Mouse (Mus musculus) lung, postnatal 0 days (tissue): ENCODE data around the gene Barhl2. TPM values are rescaled to one million over a fixed set of nuclear protein-coding genes. Genes with fewer than 3 reads are reported as not detected.

ENCODE experiments used
- ATAC-seq: fragments of 200-750 bp; cut with Nextera tagmentation; 2 replicates; pipeline ENCODE4 v1.8.0; 2017; ENCODE audit warnings: moderate library complexity
- DNase-seq: peaks from one replicate; pipeline ENCODE4 v3.0.0-alpha.2; 2016; ENCODE audit warnings: low spot score
- H3K27ac ChIP-seq: fragments of 300-500 bp; sonication (generic); 2 replicates; pipeline ENCODE4 v1.5.1; 2014; ENCODE audit warnings: antibody characterized with exemption, mild to moderate bottlenecking, low read length, mixed read lengths
- H3K27me3 ChIP-seq: fragments of 300-500 bp; sonication (generic); replicated peaks from 2 replicates; pipeline ENCODE4 v1.6.1; 2014; ENCODE audit warnings: low read length, mixed read lengths; ENCODE audit not compliant: insufficient read depth
- H3K36me3 ChIP-seq: fragments of 300-500 bp; sonication (generic); 2 replicates; pipeline ENCODE4 v1.6.1; 2014; ENCODE audit warnings: low read length, mixed read lengths; ENCODE audit not compliant: insufficient read depth
- H3K4me1 ChIP-seq: fragments of 300-500 bp; sonication (generic); 2 replicates; pipeline ENCODE4 v1.6.1; 2014; ENCODE audit warnings: antibody characterized with exemption, low read depth, low read length, mixed read lengths; ENCODE audit not compliant: insufficient read depth
- H3K4me2 ChIP-seq: fragments of 300-500 bp; sonication (generic); replicated peaks from 2 replicates; pipeline ENCODE4 v1.6.1; 2014; ENCODE audit warnings: low read depth, mild to moderate bottlenecking, low read length, moderate library complexity, mixed read lengths
- H3K4me3 ChIP-seq: fragments of 300-500 bp; sonication (generic); 2 replicates; pipeline ENCODE4 v1.5.1; 2014; ENCODE audit warnings: low read depth, low read length
- H3K9ac ChIP-seq: fragments of 300-500 bp; sonication (generic); replicated peaks from 2 replicates; pipeline ENCODE4 v1.6.1; 2014; ENCODE audit warnings: low read depth, mild to moderate bottlenecking
- H3K9me3 ChIP-seq: fragments of 300-500 bp; sonication (generic); 2 replicates; pipeline ENCODE4 v1.6.1; 2016; ENCODE audit warnings: low read length, mixed read lengths
- CTCF ChIP-seq: IDR thresholded peaks from 2 replicates; pipeline ENCODE4 v1.5.1; 2016; ENCODE audit warnings: antibody characterized with exemption, mild to moderate bottlenecking
- EP300 ChIP-seq: IDR thresholded peaks from 2 replicates; pipeline ENCODE4 v1.6.1; 2016; ENCODE audit warnings: antibody characterized with exemption, mild to moderate bottlenecking, control low read depth
- WGBS: fragments of 180-500 bp; shearing (Covaris S2); extraction: QIAGEN DNeasy Blood & Tissue Kit; methylation state at CpG from one replicate; pipeline ENCODE4 v1.1.7; 2014; 5-methylcytosine and 5-hydroxymethylcytosine counted together
- polyA plus RNA-seq: library from polyadenylated mRNA; unstranded; fragments of >200 nt; fragmentation: Nextera tagmentation; extraction: Ambion mirVana; gene quantifications from 2 replicates; pipeline ENCODE4 v1.2.1, GENCODE M21; 2015

The Barhl2 gene
- polyA plus RNA-seq, 1 experiment from 2014 or later, result not detected

DNA sequence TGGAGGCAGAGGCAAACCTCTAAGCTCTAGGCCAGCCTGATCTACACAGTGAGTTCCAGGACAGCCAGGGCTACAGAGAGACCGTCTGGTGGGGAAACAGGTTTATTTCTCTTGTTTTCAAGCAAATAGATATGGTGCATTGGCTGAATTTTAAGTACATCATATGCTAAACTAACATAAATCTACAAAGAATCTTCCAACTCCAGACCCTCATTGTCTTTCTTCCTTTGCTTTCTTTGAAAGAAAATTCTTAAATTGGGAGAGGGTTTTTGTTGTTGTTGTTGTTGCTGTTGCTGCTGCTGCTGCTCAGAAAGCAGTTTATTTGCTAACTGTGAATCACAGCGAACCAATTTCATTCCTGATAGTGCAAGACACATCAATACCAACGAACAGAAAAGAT lies 3.5 kb upstream of the Barhl2 start:
- 12% methylated on average over 3 of the region's 3 CpGs for WGBS
- TF ChIP-seq CTCF (no peak), EP300 (no peak)
- Histone ChIP-seq H3K36me3 (no peaks in the 10 kb centered on the region), H3K4me3 (no peak overlapping the region), H3K4me1 (peaks cover 9% of the 10 kb centered on the region; the same call in 1 of the 2 replicates), H3K9ac (no peak overlapping the region), H3K27me3 (peaks cover 96% of the 10 kb centered on the region), H3K9me3 (no peaks in the 10 kb centered on the region), H3K27ac (no peak overlapping the region), H3K4me2 (no peak overlapping the region)
- ATAC-seq (no peak), DNase-seq (no peak)

DNA sequence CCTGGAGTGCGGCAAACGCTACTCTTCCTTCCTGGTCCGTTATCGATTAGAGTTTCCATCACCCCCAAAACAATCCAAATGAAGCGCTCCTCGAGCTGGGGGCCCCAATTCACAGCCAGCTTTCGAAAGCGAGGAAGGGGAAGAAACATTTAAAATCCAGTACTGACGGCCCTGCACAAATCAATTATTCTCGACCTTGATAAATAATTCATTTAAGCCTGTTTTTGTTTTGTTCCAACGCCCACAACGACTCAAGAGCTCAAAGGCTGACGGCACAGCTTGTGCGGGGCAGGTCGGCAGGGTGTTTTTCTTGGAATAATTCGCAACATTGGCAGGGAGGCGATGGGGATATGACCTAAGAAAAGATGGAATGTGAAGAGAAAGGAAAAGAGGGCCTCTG lies 2.6 kb upstream of the Barhl2 start:
- Histone ChIP-seq H3K27ac (no peak overlapping the region), H3K4me2 (no peak overlapping the region), H3K4me3 (no peak overlapping the region), H3K9me3 (no peaks in the 10 kb centered on the region), H3K27me3 (peaks cover 95% of the 10 kb centered on the region), H3K9ac (no peak overlapping the region), H3K4me1 (peaks cover 9% of the 10 kb centered on the region; the same call in 1 of the 2 replicates), H3K36me3 (no peaks in the 10 kb centered on the region)
- DNase-seq (no peak), ATAC-seq (no peak)
- TF ChIP-seq EP300 (no peak), CTCF (no peak)
- 1% methylated on average over 17 of the region's 17 CpGs for WGBS

DNA sequence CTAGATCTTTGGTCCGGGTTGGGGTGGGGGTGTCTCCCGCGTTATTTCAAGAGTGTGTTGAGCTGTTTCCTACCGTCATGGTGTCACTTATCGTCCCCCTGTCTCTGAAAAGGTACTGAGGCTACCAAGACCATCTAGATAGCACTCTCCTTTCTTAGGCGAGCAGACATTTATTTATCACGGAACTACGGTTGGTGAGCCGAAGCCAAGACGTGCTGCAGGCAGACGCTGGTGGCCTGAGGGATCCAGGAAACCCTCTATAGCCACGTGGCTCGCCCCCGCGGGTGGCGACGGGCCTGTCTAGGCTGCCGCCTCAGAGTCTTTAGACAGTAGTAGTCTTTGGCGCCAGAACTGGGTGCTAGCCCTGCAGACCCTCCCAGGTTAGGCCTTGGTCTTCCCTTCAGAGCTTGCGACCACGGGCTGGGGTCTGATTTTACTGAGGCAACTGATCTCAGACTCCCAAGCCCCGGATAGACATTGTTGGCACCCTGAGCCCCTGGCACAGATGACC lies 2.1 kb upstream of the Barhl2 start:
- Histone ChIP-seq H3K27ac (no peak overlapping the region), H3K4me2 (no peak overlapping the region), H3K9me3 (no peaks in the 10 kb centered on the region), H3K4me1 (peaks cover 9% of the 10 kb centered on the region; the same call in 1 of the 2 replicates), H3K36me3 (no peaks in the 10 kb centered on the region), H3K27me3 (peaks cover 95% of the 10 kb centered on the region), H3K4me3 (no peak overlapping the region), H3K9ac (no peak overlapping the region)
- no peak for TF ChIP-seq CTCF
- no peak for TF ChIP-seq EP300
- DNase-seq (no peak), ATAC-seq (no peak)
- 2% methylated on average over 22 of the region's 22 CpGs for WGBS

DNA sequence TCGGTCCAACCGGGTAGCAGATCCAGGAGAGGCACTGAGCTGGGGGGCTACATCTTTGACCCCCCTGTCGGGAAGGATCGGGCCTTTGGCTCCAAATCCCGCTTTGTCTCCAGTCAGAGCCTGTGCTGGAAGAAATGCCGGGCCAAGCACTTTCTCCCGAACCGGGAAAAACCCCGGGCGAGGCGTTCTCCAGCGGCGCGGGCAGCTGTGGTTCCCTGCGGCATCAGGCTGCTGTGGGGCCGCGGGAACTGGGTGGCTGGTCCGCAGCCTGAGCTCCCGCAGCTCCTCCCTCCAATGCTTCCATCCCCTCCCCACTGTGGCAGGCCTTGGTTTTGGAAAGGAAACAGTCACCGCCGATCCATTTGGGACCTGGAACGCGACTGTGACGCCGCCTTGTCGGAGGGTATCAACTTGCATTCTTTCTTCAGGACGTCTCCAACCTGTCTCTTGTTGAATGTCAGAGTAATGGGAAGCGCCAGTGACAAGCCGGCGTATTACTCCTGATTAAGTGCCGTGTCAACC lies 1.2 kb upstream of the Barhl2 start:
- peak overlapping the region; percentile 46 for H3K4me3 ChIP-seq
- DNase-seq (no peak), ATAC-seq (no peak)
- peaks cover 95% of the 10 kb centered on the region for H3K27me3 ChIP-seq
- H3K27ac ChIP-seq, result no peak overlapping the region
- TF ChIP-seq CTCF (no peak), EP300 (no peak)
- no peaks in the 10 kb centered on the region for H3K36me3 ChIP-seq
- WGBS, result under 1% methylated on average over 29 of the region's 31 CpGs
- H3K9me3 ChIP-seq, result no peaks in the 10 kb centered on the region
- no peak overlapping the region for H3K9ac ChIP-seq
- peaks cover 9% of the 10 kb centered on the region; the same call in 1 of the 2 replicates for H3K4me1 ChIP-seq
- peak overlapping the region; percentile 78 for H3K4me2 ChIP-seq

DNA sequence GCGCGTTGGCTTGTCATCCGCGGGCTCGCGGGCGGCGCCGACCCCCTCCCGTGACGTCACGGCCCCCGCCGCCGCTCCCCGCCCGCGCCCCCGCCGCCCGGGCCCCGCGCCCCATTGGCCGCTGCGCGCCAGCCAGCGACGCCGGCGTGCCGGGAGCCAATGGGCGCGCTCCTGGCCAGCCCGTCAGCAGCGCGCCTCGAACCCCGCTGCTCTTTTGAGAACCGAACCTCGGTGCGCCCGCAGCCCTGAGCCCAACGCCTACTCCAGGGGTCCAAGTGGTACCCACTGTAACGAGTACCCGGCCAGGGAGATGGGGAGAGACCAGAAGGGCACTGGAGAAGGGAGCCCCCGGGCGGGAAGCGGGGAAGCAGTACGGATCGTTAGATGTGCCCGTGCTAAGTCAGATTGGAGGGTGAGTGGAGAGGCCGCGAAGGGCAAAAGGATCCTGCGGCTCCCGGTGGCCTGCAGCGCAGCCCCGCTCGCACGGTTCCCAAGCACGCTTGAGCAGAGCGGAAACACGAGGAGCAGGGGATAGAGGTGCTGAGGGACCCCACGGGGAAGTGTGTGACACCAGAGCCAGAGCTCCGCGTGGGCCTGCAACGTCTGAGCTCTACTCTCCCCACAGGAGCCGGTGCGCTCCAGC lies 632 bp upstream of the Barhl2 start:
- TF ChIP-seq EP300 (no peak), CTCF (no peak)
- no peak overlapping the region for H3K9ac ChIP-seq
- H3K4me2 ChIP-seq, result peak overlapping the region; percentile 78
- no peak overlapping the region for H3K27ac ChIP-seq
- H3K9me3 ChIP-seq, result no peaks in the 10 kb centered on the region
- H3K36me3 ChIP-seq, result no peaks in the 10 kb centered on the region
- peak; percentile 44 for ATAC-seq
- peaks cover 95% of the 10 kb centered on the region for H3K27me3 ChIP-seq
- DNase-seq, result no peak
- peaks cover 9% of the 10 kb centered on the region; the same call in 1 of the 2 replicates for H3K4me1 ChIP-seq
- H3K4me3 ChIP-seq, result peak overlapping the region; percentile 46
- WGBS, result under 1% methylated on average over 42 of the region's 68 CpGs

DNA sequence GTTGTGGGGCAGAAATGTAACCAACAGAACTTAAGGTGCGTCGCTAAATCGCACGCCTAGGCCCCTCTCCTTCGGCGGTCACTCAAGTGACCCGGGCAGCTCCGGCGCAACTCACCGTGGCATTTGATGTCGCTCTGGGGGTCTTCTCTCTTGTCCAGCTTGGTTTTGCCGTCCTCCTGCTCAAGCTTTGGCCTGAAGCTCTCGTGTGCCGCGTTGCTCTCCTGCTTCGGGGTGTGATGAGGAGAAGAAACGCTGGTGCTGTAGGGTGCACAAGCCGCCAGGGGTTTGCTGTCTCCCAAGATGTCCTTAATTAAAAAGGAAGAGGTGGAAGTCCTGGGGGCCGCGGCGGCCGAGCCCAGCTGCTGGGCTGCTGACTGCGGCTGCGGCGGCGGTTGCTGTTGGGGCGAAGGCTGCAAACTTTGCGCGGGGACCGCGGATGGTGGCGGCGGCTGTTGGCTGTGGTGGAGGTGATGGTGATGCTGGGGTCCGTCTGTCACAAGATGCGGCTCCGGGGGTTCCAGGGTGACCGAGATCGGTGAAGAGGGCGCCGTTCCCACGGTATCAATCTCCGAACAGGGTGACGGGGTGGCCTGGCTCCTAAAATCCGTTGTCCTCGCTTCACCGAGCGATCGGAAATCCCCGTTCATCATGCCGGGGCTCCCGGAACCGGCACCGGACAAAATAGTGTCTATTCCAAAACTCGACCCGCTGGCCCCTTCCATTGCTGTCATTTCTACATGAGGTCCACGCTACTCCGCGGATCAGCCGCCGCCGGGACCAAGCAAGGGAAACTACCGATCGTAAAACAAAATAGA lies 648 bp downstream of the Barhl2 start:
- 1% methylated on average over 57 of the region's 63 CpGs for WGBS
- Histone ChIP-seq H3K4me2 (no peak overlapping the region), H3K27ac (no peak overlapping the region), H3K4me3 (no peak overlapping the region; the same call in 1 of the 2 replicates), H3K27me3 (peaks cover 89% of the 10 kb centered on the region), H3K36me3 (no peaks in the 10 kb centered on the region), H3K9ac (no peak overlapping the region), H3K4me1 (peaks cover 9% of the 10 kb centered on the region; the same call in 1 of the 2 replicates), H3K9me3 (no peaks in the 10 kb centered on the region)
- DNase-seq, result no peak
- TF ChIP-seq CTCF (no peak), EP300 (no peak)
- ATAC-seq, result no peak
